Mouse (Mus musculus) ES-E14 (cell line): ENCODE measurements around the gene Dlst.

Source experiments
- CHD2 ChIP-seq: IDR thresholded peaks from 2 replicates; pipeline ENCODE4 v1.6.1; 2014; ENCODE audit warnings: mild to moderate bottlenecking, low read depth, low read length, inconsistent platforms
- HCFC1 ChIP-seq: IDR thresholded peaks from 2 replicates; pipeline ENCODE4 v1.6.1; 2012; ENCODE audit warnings: low read length, inconsistent platforms, borderline replicate concordance; ENCODE audit not compliant: insufficient read depth
- MAFK ChIP-seq: IDR thresholded peaks from 2 replicates; pipeline ENCODE4 v1.6.1; 2014; ENCODE audit warnings: mild to moderate bottlenecking, low read depth, low read length, inconsistent platforms; ENCODE audit not compliant: insufficient read depth
- ZC3H11A ChIP-seq: IDR thresholded peaks from 2 replicates; pipeline ENCODE4 v1.6.1; 2012; ENCODE audit warnings: low read depth, mild to moderate bottlenecking, inconsistent platforms, low read length, borderline replicate concordance
- ZNF384 ChIP-seq: IDR thresholded peaks from 2 replicates; pipeline ENCODE4 v1.6.1; 2012; ENCODE audit warnings: low read depth, low read length, inconsistent platforms

GRCm38 (mm10) chr12:85124751-85125150 is 14.1 kb downstream of the Dlst start:
- no peak for TF ChIP-seq CHD2
- no peak for TF ChIP-seq ZC3H11A
- TF ChIP-seq HCFC1: no peak
- no peak for TF ChIP-seq MAFK
- TF ChIP-seq ZNF384: no peak
